Mouse (Mus musculus) neural tube, embryonic 14.5 days (tissue): ENCODE data around the gene Pdss2. TPM values are rescaled to one million over a fixed set of nuclear protein-coding genes. Genes with fewer than 3 reads are reported as not detected.

ENCODE experiments used
- ATAC-seq: fragments of 200-750 bp; cut with Nextera tagmentation; 2 replicates; pipeline ENCODE4 v1.8.0; 2017; ENCODE audit warnings: low read depth, mild to moderate bottlenecking, moderate TSS enrichment, moderate library complexity
- H3K27ac ChIP-seq: fragments of 300-500 bp; sonication (generic); 2 replicates; pipeline ENCODE4 v1.5.1; 2014; ENCODE audit warnings: low read depth, mild to moderate bottlenecking, control low read depth, low read length, moderate library complexity, mixed read lengths
- H3K27me3 ChIP-seq: fragments of 300-500 bp; sonication (generic); 2 replicates; pipeline ENCODE4 v1.6.1; 2014; ENCODE audit warnings: low read length; ENCODE audit not compliant: control insufficient read depth, insufficient read depth
- H3K36me3 ChIP-seq: fragments of 300-500 bp; sonication (generic); 2 replicates; pipeline ENCODE4 v1.6.1; 2014; ENCODE audit warnings: low read length, mixed read lengths; ENCODE audit not compliant: control insufficient read depth, insufficient read depth
- H3K4me1 ChIP-seq: fragments of 300-500 bp; sonication (generic); 2 replicates; pipeline ENCODE4 v1.6.1; 2014; ENCODE audit warnings: low read length; ENCODE audit not compliant: control insufficient read depth, insufficient read depth
- H3K4me2 ChIP-seq: fragments of 300-500 bp; sonication (generic); 2 replicates; pipeline ENCODE4 v1.6.1; 2014; ENCODE audit warnings: mild to moderate bottlenecking, low read depth, low read length, control low read depth
- H3K4me3 ChIP-seq: fragments of 300-500 bp; sonication (generic); 2 replicates; pipeline ENCODE4 v1.5.1; 2014; ENCODE audit warnings: low read depth, low read length, control low read depth, mixed read lengths
- H3K9ac ChIP-seq: fragments of 300-500 bp; sonication (generic); replicated peaks from 2 replicates; pipeline ENCODE4 v1.6.1; 2014; ENCODE audit warnings: low read depth, mild to moderate bottlenecking, control low read depth, low read length, mixed read lengths
- H3K9me3 ChIP-seq: fragments of 300-500 bp; sonication (generic); 2 replicates; pipeline ENCODE4 v1.6.1; 2016; ENCODE audit warnings: low read length; ENCODE audit not compliant: control insufficient read depth
- WGBS: fragments of 180-500 bp; shearing (Covaris S2); extraction: QIAGEN DNeasy Blood & Tissue Kit; methylation state at CpG from one replicate; pipeline ENCODE4 v1.1.7; 2014; 5-methylcytosine and 5-hydroxymethylcytosine counted together
- polyA plus RNA-seq: library from polyadenylated mRNA; unstranded; fragments of >200 nt; fragmentation: Nextera tagmentation; extraction: Ambion mirVana; gene quantifications from 2 replicates; pipeline ENCODE4 v1.2.1, GENCODE M21; 2014

Pdss2 gene
- polyA plus RNA-seq, 1 experiment from 2014 or later, result 17.3 TPM

GRCm38 (mm10) chr10:43490034-43490433 lies 268.7 kb downstream of the Pdss2 start:
- no peak; the same call in 1 of the 2 replicates for ATAC-seq
- no peak overlapping the region for H3K4me3 ChIP-seq
- WGBS, result 82% methylated on average over 8 of the region's 8 CpGs

GRCm38 (mm10) chr10:43490846-43491245 lies 269.6 kb downstream of the Pdss2 start:
- H3K4me2 ChIP-seq, result no peak overlapping the region
- no peak overlapping the region for H3K9ac ChIP-seq
- 87% methylated on average over 5 of the region's 5 CpGs for WGBS
- no peak overlapping the region for H3K4me3 ChIP-seq
- ATAC-seq, result no peak
- H3K36me3 ChIP-seq, result peaks cover under 1% of the 10 kb centered on the region; the same call in 1 of the 2 replicates
- H3K9me3 ChIP-seq, result no peaks in the 10 kb centered on the region
- no peaks in the 10 kb centered on the region for H3K4me1 ChIP-seq
- H3K27ac ChIP-seq, result no peak overlapping the region
- no peaks in the 10 kb centered on the region for H3K27me3 ChIP-seq

More at GRCm38 (mm10) chr10:43490034-43490433, 268.7 kb downstream of the Pdss2 start:
- no peak overlapping the region for H3K9ac ChIP-seq
- no peak overlapping the region for H3K27ac ChIP-seq
- no peaks in the 10 kb centered on the region for H3K4me1 ChIP-seq
- H3K36me3 ChIP-seq, result no peaks in the 10 kb centered on the region
- no peak overlapping the region for H3K4me2 ChIP-seq
- H3K27me3 ChIP-seq, result no peaks in the 10 kb centered on the region
- H3K9me3 ChIP-seq, result no peaks in the 10 kb centered on the region

- Histone ChIP-seq H3K9me3 (no peaks in the 10 kb centered on the region), H3K27ac (no peak overlapping the region), H3K4me3 (no peak overlapping the region), H3K9ac (no peak overlapping the region), H3K4me1 (no peaks in the 10 kb centered on the region), H3K4me2 (no peak overlapping the region), H3K27me3 (no peaks in the 10 kb centered on the region), H3K36me3 (peaks cover 4% of the 10 kb centered on the region; the same call in 1 of the 2 replicates)
- 87% methylated on average over 4 of the region's 4 CpGs for WGBS
- ATAC-seq, result no peak; the same call in 1 of the 2 replicates
These were observed 281.3 kb downstream of the Pdss2 start for GRCm38 (mm10) chr10:43502599-43502998.

DNA sequence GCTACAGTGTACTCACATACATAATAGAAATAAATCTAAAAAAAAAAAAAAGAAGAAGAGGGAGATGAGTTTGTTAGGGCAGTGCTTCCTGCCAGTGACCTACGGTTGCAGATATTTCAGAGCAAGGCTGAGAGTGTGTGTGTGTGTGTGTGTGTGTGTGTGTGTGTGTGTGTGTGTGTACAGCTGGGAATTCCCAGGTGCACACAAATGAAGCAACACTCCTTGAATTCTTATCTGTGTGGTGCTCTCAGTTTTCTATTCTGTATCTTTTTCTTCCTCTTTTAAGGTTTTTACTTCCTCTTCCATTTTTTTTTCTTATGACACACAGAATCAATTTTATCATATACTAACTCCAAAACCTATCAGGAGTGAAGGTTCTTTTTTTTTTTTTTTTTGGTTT lies 283.0 kb downstream of the Pdss2 start:
- 94% methylated on average over 1 of the region's 1 CpGs for WGBS
- Histone ChIP-seq H3K9me3 (no peaks in the 10 kb centered on the region), H3K4me3 (no peak overlapping the region), H3K27me3 (no peaks in the 10 kb centered on the region), H3K4me1 (no peaks in the 10 kb centered on the region), H3K27ac (no peak overlapping the region), H3K4me2 (no peak overlapping the region), H3K9ac (no peak overlapping the region), H3K36me3 (no peaks in the 10 kb centered on the region; the same call in 1 of the 2 replicates)
- no peak for ATAC-seq

- ATAC-seq, result no peak
- Histone ChIP-seq H3K36me3 (peaks cover 15% of the 10 kb centered on the region), H3K27ac (no peak overlapping the region), H3K9ac (no peak overlapping the region), H3K9me3 (no peaks in the 10 kb centered on the region), H3K27me3 (no peaks in the 10 kb centered on the region), H3K4me3 (no peak overlapping the region), H3K4me1 (no peaks in the 10 kb centered on the region), H3K4me2 (no peak overlapping the region)
- WGBS, result 81% methylated on average over 4 of the region's 4 CpGs
These were observed 285.8 kb downstream of the Pdss2 start for GRCm38 (mm10) chr10:43507051-43507450.

DNA sequence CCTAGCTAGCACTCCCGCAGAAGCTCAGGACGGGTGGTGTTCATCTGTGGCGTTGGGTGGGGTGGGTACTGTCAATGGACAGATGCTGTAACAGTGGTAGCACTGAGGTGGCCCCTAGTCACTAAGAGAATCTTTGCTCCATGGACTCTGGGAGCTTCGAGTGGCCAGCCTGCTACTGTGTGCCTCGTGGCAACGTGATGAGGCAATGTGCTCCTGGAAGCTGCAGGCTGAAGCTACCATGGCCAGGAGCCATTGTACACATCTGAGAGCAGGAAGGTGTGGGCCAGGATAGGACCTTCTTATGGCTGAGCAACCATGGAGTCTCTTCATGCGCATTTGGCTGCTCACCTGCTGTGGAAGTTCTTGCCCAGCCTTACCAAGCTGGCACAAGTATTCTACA lies 287.9 kb downstream of the Pdss2 start:
- Histone ChIP-seq H3K36me3 (peaks cover 19% of the 10 kb centered on the region), H3K4me3 (no peak overlapping the region), H3K9me3 (no peaks in the 10 kb centered on the region), H3K4me1 (no peaks in the 10 kb centered on the region), H3K27me3 (no peaks in the 10 kb centered on the region), H3K9ac (no peak overlapping the region), H3K27ac (no peak overlapping the region), H3K4me2 (no peak overlapping the region)
- ATAC-seq, result no peak
- WGBS, result 97% methylated on average over 7 of the region's 7 CpGs

- H3K36me3 ChIP-seq, result peaks cover 19% of the 10 kb centered on the region
These were observed 291.7 kb downstream of the Pdss2 start for GRCm38 (mm10) chr10:43512976-43513375.

More at GRCm38 (mm10) chr10:43512976-43513375, 291.7 kb downstream of the Pdss2 start:
- H3K4me1 ChIP-seq, result no peaks in the 10 kb centered on the region
- H3K27ac ChIP-seq, result no peak overlapping the region
- H3K4me3 ChIP-seq, result no peak overlapping the region
- H3K9me3 ChIP-seq, result no peaks in the 10 kb centered on the region
- no peak overlapping the region for H3K9ac ChIP-seq
- no peaks in the 10 kb centered on the region for H3K27me3 ChIP-seq
- ATAC-seq, result no peak
- no peak overlapping the region for H3K4me2 ChIP-seq
- WGBS, result 94% methylated on average over 10 of the region's 10 CpGs

Other genes starting within 250 kb of the Pdss2 start
- gene Sobp, start 47.0 kb upstream of the Pdss2 start, polyA plus RNA-seq, result 12.3 and 17.0 TPM in 2 replicates
- gene 9030612E09Rik, start 46.8 kb upstream of the Pdss2 start, polyA plus RNA-seq, result 1.7 and 2.4 TPM in 2 replicates